16 mouse cellular contexts compared by ENCODE assay signal in genomic region chr16:8349148-8349547, GRCm38 (mm10).
"Had no signal": no experiment of that assay in that cellular context is flagged by ENCODE, and none has a peak within 500 bp of the region (broad histone marks: within the 10 kb centered on the region; RNA-seq: fewer than 3 reads in every experiment).

No protein-coding gene starts in this region.

- H3K27ac ChIP-seq: lung, embryonic 15.5 days; macrophage; midbrain, embryonic 13.5 days; midbrain, embryonic 15.5 days; neural tube, embryonic 12.5 days had no signal

- H3K9ac ChIP-seq: liver, postnatal 0 days; lung, embryonic 15.5 days; midbrain, embryonic 13.5 days; midbrain, embryonic 15.5 days; neural tube, embryonic 12.5 days had no signal

- ATAC-seq: liver, postnatal 0 days; lung, postnatal 0 days; midbrain, embryonic 13.5 days; midbrain, embryonic 15.5 days had no signal

- H3K4me3 ChIP-seq: lung, embryonic 15.5 days; megakaryocyte, embryonic 14.5 days; midbrain, embryonic 13.5 days; midbrain, embryonic 15.5 days; neural tube, embryonic 12.5 days had no signal

- H3K9me3 ChIP-seq: lung, embryonic 15.5 days; megakaryocyte, embryonic 14.5 days; midbrain, embryonic 13.5 days; midbrain, embryonic 15.5 days; neural tube, embryonic 12.5 days had no signal

- DNase-seq: liver, postnatal 0 days; lung, adult 2 months; lung, postnatal 14 days; lung, postnatal 36 days; right cerebral cortex, postnatal 14 days; thymus, adult 2 months; thymus, postnatal 25 days; thymus, postnatal 4 days had no signal

- H3K4me2 ChIP-seq: lung, embryonic 15.5 days; midbrain, embryonic 11.5 days; midbrain, embryonic 13.5 days; midbrain, embryonic 15.5 days; neural tube, embryonic 12.5 days had no signal

- H3K36me3 ChIP-seq: lung, embryonic 15.5 days; midbrain, embryonic 13.5 days; midbrain, embryonic 15.5 days; neural tube, embryonic 12.5 days had no signal

- H3K4me1 ChIP-seq: lung, embryonic 15.5 days; megakaryocyte, embryonic 14.5 days; midbrain, embryonic 13.5 days; midbrain, embryonic 15.5 days; neural tube, embryonic 12.5 days had no signal

- H3K27me3 ChIP-seq: lung, embryonic 15.5 days; megakaryocyte, embryonic 14.5 days; midbrain, embryonic 13.5 days; midbrain, embryonic 15.5 days; neural tube, embryonic 12.5 days had no signal
